Mouse (Mus musculus) liver, embryonic 16.5 days (tissue): Measurements from ENCODE around the gene Ube2n. TPM values are rescaled to one million over a fixed set of nuclear protein-coding genes. Genes with fewer than 3 reads are reported as not detected.
"Not testable (repeated sequence)": the region's sequence is repeated elsewhere in the genome, so short reads cannot be mapped to it uniquely, and the experiment has no call there.

Experiments used
- ATAC-seq: fragments of 200-750 bp; cut with Nextera tagmentation; 2 replicates; pipeline ENCODE4 v1.8.0; 2017; ENCODE audit warnings: low read depth, mild to moderate bottlenecking, moderate number of reproducible peaks, moderate library complexity
- H3K27ac ChIP-seq: fragments of 300-500 bp; sonication (generic); 2 replicates; pipeline ENCODE4 v1.5.1; 2014; ENCODE audit warnings: mild to moderate bottlenecking, low read length
- H3K27me3 ChIP-seq: fragments of 300-500 bp; sonication (generic); 2 replicates; pipeline ENCODE4 v1.6.1; 2014; ENCODE audit warnings: low read depth, low read length, mixed read lengths; ENCODE audit not compliant: control insufficient read depth, insufficient read depth
- H3K36me3 ChIP-seq: fragments of 300-500 bp; sonication (generic); 2 replicates; pipeline ENCODE4 v1.6.1; 2014; ENCODE audit warnings: mild to moderate bottlenecking; ENCODE audit not compliant: control insufficient read depth, insufficient read depth
- H3K4me1 ChIP-seq: fragments of 300-500 bp; sonication (generic); 2 replicates; pipeline ENCODE4 v1.6.1; 2014; ENCODE audit warnings: low read depth, low read length, mixed read lengths; ENCODE audit not compliant: control insufficient read depth
- H3K4me2 ChIP-seq: fragments of 300-500 bp; sonication (generic); 2 replicates; pipeline ENCODE4 v1.6.1; 2014; ENCODE audit warnings: low read depth, low read length, mixed read lengths
- H3K4me3 ChIP-seq: fragments of 300-500 bp; sonication (generic); 2 replicates; pipeline ENCODE4 v1.5.1; 2014; ENCODE audit warnings: low read depth, mild to moderate bottlenecking, low read length
- H3K9ac ChIP-seq: fragments of 300-500 bp; sonication (generic); 2 replicates; pipeline ENCODE4 v1.6.1; 2014; ENCODE audit warnings: low read depth, low read length
- H3K9me3 ChIP-seq: fragments of 300-500 bp; sonication (generic); replicated peaks from 2 replicates; pipeline ENCODE4 v1.6.1; 2016; ENCODE audit warnings: low read length; ENCODE audit not compliant: control insufficient read depth
- WGBS: fragments of 180-500 bp; shearing (Covaris S2); extraction: QIAGEN DNeasy Blood & Tissue Kit; methylation state at CpG from one replicate; pipeline ENCODE4 v1.1.7; 2014; ENCODE audit not compliant: insufficient replicate concordance; 5-methylcytosine and 5-hydroxymethylcytosine counted together
- polyA plus RNA-seq: library from polyadenylated mRNA; unstranded; fragments of >200 nt; fragmentation: Nextera tagmentation; extraction: Ambion mirVana; gene quantifications from 2 replicates; pipeline ENCODE4 v1.2.1, GENCODE M21; 2015

The Ube2n gene
- polyA plus RNA-seq, 1 experiment from 2014 or later = 103 TPM

DNA sequence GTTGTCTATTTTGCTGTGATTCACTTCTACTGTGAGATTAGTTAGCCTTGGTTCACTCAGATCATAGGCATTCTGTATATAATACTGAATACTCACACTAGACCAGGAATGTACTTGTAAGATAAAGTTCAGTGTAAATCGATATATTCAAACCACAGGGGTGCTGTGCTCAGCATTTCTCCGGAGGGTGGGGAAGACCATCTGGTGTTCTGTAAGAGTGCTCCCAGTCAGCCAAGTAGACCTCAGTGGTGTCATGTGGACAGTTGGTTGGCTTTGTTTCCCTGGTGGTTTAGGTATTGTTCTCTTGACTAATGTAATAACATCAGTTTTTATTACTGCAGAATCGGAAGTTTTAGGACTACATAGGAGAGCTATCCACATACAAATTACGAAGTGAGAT lies 30.1 kb downstream of the Ube2n start:
- Histone ChIP-seq H3K4me3 (no peak overlapping the region), H3K4me2 (no peak overlapping the region), H3K27ac (no peak overlapping the region), H3K9ac (no peak overlapping the region), H3K4me1 (no peaks in the 10 kb centered on the region; the same call in 1 of the 2 replicates), H3K36me3 (peaks cover 57% of the 10 kb centered on the region), H3K9me3 (no peaks in the 10 kb centered on the region), H3K27me3 (no peaks in the 10 kb centered on the region)
- no peak for ATAC-seq
- WGBS = 73% methylated on average over 4 of the region's 4 CpGs

DNA sequence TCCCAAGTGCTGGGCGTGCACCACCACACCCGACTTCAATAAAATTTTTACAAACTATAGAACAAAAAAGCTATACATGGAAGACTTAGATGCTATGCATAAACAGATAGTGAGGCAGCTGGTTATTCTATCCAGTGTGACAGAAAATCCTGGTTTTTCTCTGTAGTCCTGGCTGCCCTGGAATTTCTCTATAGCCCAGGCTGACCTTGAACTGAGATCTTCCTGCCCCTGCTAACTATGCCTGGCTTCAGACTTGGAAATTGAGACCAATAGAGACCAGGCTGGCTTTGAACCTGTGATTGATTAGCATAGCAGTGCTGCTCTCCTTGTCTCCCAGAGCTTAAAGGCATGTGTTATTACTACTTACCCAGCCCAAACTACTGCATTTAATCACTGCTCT lies 31.2 kb downstream of the Ube2n start:
- no peak overlapping the region for H3K4me2 ChIP-seq
- H3K27ac ChIP-seq = no peak overlapping the region
- no peak overlapping the region for H3K4me3 ChIP-seq
- WGBS = 82% methylated on average over 2 of the region's 2 CpGs
- no peaks in the 10 kb centered on the region; the same call in 1 of the 2 replicates for H3K4me1 ChIP-seq
- H3K36me3 ChIP-seq = peaks cover 68% of the 10 kb centered on the region
- H3K27me3 ChIP-seq = no peaks in the 10 kb centered on the region
- H3K9ac ChIP-seq = no peak overlapping the region
- no peaks in the 10 kb centered on the region for H3K9me3 ChIP-seq
- ATAC-seq = no peak

DNA sequence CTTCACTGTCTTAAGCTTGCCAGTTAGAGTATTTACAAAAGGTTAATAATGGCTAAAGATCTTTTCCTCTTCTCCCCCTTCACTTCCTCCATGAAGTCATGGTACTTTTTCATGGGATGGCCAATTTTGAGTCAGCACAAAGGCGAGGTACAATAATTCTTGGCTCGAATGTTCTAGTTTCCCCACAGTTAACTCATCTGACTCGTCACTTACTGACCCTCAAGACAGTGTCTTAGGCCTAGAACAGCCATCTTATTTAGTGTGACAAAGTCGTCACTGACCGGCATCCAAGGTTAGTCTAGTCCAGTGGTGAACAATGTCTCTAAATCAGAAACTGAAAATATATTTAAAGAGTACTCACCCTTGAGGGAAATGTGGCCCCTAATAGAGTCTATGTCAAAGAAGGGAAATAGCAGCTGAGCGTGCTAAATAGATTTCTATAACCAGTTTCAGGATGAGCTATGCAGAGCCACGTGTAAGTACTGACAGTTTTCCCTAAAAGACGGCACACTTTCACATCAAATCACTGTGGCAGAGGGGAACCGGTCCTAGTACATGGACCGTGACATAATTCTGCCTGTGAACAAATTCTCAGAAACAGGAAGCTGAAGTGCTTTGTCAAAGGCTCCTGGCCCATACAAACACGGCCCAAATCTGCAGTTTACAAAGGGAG lies 33.3 kb downstream of the Ube2n start:
- no peak overlapping the region for H3K4me2 ChIP-seq
- no peaks in the 10 kb centered on the region for H3K9me3 ChIP-seq
- no peak overlapping the region for H3K9ac ChIP-seq
- no peaks in the 10 kb centered on the region for H3K27me3 ChIP-seq
- no peaks in the 10 kb centered on the region; the same call in 1 of the 2 replicates for H3K4me1 ChIP-seq
- H3K27ac ChIP-seq = no peak overlapping the region
- no peak overlapping the region for H3K4me3 ChIP-seq
- whole genome bisulfite sequencing = 82% methylated on average over 11 of the region's 11 CpGs
- ATAC-seq = no peak
- H3K36me3 ChIP-seq = peaks cover 77% of the 10 kb centered on the region

DNA sequence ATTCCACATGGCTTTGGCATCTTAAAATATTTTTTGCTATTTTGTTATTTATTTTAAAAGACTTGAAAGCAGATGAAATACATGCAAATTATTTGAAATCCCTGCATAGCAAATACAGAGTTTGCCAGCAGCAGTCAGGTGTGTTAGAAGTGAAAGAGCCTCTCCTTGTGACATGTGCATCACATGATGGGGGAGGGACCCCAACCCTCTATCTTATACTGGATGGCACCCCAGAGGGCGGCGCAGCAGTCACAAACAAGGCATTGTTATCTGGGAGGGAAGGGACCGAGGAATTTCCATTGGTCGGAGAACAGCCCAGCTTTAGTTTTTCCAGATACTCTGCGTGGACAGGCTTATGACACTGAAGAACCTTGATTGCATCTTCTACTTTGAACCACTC lies 34.1 kb downstream of the Ube2n start:
- not testable (repeated sequence) for ATAC-seq
- 89% methylated on average over 5 of the region's 5 CpGs for WGBS

DNA sequence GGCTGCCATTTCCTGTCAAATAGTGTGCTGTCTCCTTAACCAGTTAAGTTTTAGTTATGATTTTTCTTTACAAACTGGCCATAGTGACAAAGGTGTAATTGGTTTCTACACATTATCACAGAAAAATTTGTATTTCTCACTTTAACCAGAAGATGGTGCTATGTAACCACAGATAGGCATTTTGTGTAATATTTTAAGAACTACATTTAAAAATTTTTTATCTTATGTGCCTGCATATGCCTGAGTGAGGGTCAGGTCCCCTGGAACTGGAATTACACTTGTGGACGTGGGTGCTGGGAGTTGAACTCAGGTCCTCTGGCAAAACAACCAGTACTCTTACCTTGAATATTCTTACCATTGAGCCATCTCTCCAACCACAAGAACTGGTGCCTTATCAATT lies 35.6 kb downstream of the Ube2n start:
- H3K4me3 ChIP-seq = no peak overlapping the region
- no peak overlapping the region for H3K27ac ChIP-seq
- no peaks in the 10 kb centered on the region for H3K27me3 ChIP-seq
- H3K4me2 ChIP-seq = no peak overlapping the region
- WGBS = 61% methylated on average over 1 of the region's 1 CpGs
- H3K9me3 ChIP-seq = no peaks in the 10 kb centered on the region
- no peak for ATAC-seq
- peaks cover 9% of the 10 kb centered on the region for H3K4me1 ChIP-seq
- no peak overlapping the region for H3K9ac ChIP-seq
- H3K36me3 ChIP-seq = peaks cover 65% of the 10 kb centered on the region

More for the DNA sequence above, 34.1 kb downstream of the Ube2n start:
- H3K4me3 ChIP-seq, H3K9me3 ChIP-seq, H3K9ac ChIP-seq, H3K27ac ChIP-seq, H3K27me3 ChIP-seq, H3K4me1 ChIP-seq, H3K4me2 ChIP-seq: not testable (repeated sequence)
- peaks cover 74% of the 10 kb centered on the region for H3K36me3 ChIP-seq

DNA sequence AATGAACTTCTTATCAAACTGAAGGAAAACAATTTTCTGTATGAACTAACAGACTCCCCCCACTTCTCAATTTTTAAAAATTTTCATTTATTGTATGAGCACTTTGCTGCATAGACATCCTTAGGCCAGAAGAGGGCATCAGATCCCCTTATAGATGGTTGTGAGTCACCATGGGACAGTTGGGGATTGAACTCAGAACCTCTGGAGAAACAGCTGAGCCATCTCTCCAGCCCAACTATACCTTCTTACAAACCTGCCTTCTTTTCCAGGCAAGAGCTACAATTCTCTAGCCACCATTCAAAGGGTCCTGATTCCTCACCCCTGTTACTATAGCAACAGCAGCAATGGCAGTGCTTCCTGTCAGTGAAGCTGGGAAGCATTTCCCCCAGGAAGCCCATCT lies 36.8 kb downstream of the Ube2n start:
- H3K27ac ChIP-seq = no peak overlapping the region
- H3K27me3 ChIP-seq = no peaks in the 10 kb centered on the region
- no peak overlapping the region for H3K4me3 ChIP-seq
- peaks cover 56% of the 10 kb centered on the region for H3K36me3 ChIP-seq
- peaks cover 12% of the 10 kb centered on the region for H3K4me1 ChIP-seq
- no peak overlapping the region for H3K9ac ChIP-seq
- no peak for ATAC-seq
- H3K9me3 ChIP-seq = no peaks in the 10 kb centered on the region
- H3K4me2 ChIP-seq = no peak overlapping the region

DNA sequence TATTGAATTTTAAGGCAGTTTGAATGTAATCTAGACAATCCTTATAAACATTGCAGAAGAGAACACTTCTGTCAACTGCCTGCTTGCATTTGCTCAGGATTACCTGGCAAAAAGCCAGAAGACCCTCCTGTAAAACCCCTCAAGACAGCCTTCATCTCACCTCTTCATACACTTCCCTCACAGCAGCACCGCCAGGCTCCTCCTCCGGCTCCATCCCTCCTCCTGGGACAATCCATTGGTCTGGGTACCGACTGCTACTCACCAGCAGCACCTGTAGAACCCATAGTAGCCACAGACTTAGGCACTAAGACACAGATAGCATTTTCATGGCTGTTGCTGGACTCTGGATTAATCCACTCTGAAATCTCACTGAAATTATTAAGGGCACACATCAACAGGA lies 37.4 kb downstream of the Ube2n start:
- Histone ChIP-seq H3K9me3 (no peaks in the 10 kb centered on the region), H3K27ac (no peak overlapping the region), H3K4me3 (no peak overlapping the region), H3K4me1 (peaks cover 12% of the 10 kb centered on the region), H3K27me3 (no peaks in the 10 kb centered on the region), H3K9ac (no peak overlapping the region), H3K36me3 (peaks cover 53% of the 10 kb centered on the region), H3K4me2 (no peak overlapping the region)
- ATAC-seq = no peak
- WGBS = 83% methylated on average over 3 of the region's 3 CpGs

DNA sequence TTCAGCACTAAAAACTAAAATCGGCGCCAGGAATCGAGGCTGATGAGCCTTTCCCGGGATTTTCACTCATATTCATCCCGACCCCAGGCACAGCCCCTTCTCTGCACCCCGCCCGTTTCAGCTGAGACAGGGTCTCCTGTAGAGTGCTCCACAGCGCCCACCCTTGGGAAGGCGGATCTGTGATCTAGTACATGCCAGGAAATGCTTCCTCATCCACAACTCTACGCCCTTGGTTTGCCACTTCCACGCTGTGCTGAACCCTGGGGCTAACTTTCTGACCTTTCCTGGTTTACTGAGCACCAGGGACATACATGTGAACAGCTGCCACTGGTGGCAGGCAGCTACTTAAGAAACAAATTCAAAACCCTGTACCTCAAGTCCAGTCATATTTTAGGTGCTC lies 40.9 kb downstream of the Ube2n start:
- no peak for ATAC-seq
- Histone ChIP-seq H3K36me3 (peaks cover 40% of the 10 kb centered on the region), H3K9ac (no peak overlapping the region), H3K4me3 (no peak overlapping the region), H3K9me3 (no peaks in the 10 kb centered on the region), H3K4me1 (peaks cover 43% of the 10 kb centered on the region), H3K27ac (no peak overlapping the region), H3K27me3 (no peaks in the 10 kb centered on the region), H3K4me2 (no peak overlapping the region)
- 88% methylated on average over 11 of the region's 11 CpGs for WGBS

DNA sequence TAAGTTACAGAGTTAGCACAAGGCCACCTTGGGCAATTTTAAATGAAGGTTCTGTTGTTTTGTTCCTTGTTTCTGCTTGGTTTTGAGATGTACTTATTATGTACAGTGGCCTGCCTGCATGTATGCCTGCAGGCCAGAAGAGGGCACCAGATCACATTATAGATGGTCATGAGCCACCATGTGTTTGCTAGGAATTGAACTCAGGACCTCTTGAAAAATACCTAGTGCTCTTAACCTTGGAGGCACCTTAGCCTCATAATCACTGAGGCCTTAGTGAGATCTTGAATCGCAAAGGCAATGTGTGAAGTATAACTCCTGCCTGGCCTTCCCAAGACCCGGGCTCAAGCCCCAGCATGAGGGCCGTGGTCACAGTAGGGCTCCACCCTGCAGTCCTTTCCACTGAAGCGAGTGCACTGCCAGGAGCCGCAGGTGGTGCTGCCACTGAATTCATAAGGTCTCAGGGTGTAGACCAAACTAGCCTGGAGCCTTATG lies 42.4 kb downstream of the Ube2n start:
- no peak overlapping the region for H3K9ac ChIP-seq
- peak; percentile 35; the same call in 1 of the 2 replicates for ATAC-seq
- H3K4me3 ChIP-seq = no peak overlapping the region
- H3K36me3 ChIP-seq = peaks cover 31% of the 10 kb centered on the region
- H3K27ac ChIP-seq = no peak overlapping the region
- no peaks in the 10 kb centered on the region for H3K27me3 ChIP-seq
- 78% methylated on average over 5 of the region's 5 CpGs for WGBS
- no peak overlapping the region for H3K4me2 ChIP-seq
- H3K9me3 ChIP-seq = no peaks in the 10 kb centered on the region
- peaks cover 49% of the 10 kb centered on the region for H3K4me1 ChIP-seq
